Mouse (Mus musculus) intestine, postnatal 0 days (tissue): ENCODE data around the gene Chrne. TPM values are rescaled to one million over a fixed set of nuclear protein-coding genes. Genes with fewer than 3 reads are reported as not detected.

Source experiments
- ATAC-seq: fragments of 200-750 bp; cut with Nextera tagmentation; 2 replicates; pipeline ENCODE4 v1.8.0; 2017; ENCODE audit warnings: mild to moderate bottlenecking, moderate TSS enrichment, moderate library complexity
- H3K27ac ChIP-seq: fragments of 300-500 bp; sonication (generic); 2 replicates; pipeline ENCODE4 v1.5.1; 2014; ENCODE audit warnings: mild to moderate bottlenecking, low read depth, low read length, moderate library complexity
- H3K27me3 ChIP-seq: fragments of 300-500 bp; sonication (generic); replicated peaks from 2 replicates; pipeline ENCODE4 v1.6.1; 2014; ENCODE audit warnings: low read length, mixed read lengths; ENCODE audit not compliant: control insufficient read depth, insufficient read depth
- H3K36me3 ChIP-seq: fragments of 300-500 bp; sonication (generic); 2 replicates; pipeline ENCODE4 v1.6.1; 2014; ENCODE audit warnings: mild to moderate bottlenecking, moderate library complexity; ENCODE audit not compliant: control insufficient read depth, insufficient read depth
- H3K4me1 ChIP-seq: fragments of 300-500 bp; sonication (generic); replicated peaks from 2 replicates; pipeline ENCODE4 v1.6.1; 2014; ENCODE audit warnings: antibody characterized with exemption, low read length, mixed read lengths; ENCODE audit not compliant: control insufficient read depth, insufficient read depth
- H3K4me2 ChIP-seq: fragments of 300-500 bp; sonication (generic); replicated peaks from 2 replicates; pipeline ENCODE4 v1.6.1; 2014; ENCODE audit warnings: low read depth, mild to moderate bottlenecking, moderate library complexity
- H3K4me3 ChIP-seq: fragments of 300-500 bp; sonication (generic); 2 replicates; pipeline ENCODE4 v1.5.1; 2014; ENCODE audit warnings: low read depth, low read length
- H3K9ac ChIP-seq: fragments of 300-500 bp; sonication (generic); 2 replicates; pipeline ENCODE4 v1.6.1; 2014; ENCODE audit warnings: mild to moderate bottlenecking, low read depth, low read length
- H3K9me3 ChIP-seq: fragments of 300-500 bp; sonication (generic); 2 replicates; pipeline ENCODE4 v1.6.1; 2016; ENCODE audit warnings: mixed run types; ENCODE audit not compliant: control insufficient read depth
- CTCF ChIP-seq: sonication (generic); IDR thresholded peaks from 2 replicates; pipeline ENCODE4 v1.5.1; 2016; ENCODE audit warnings: low read depth, mild to moderate bottlenecking, control low read depth, antibody characterized with exemption, moderate library complexity
- WGBS: fragments of 180-500 bp; shearing (Covaris S2); extraction: QIAGEN DNeasy Blood & Tissue Kit; methylation state at CpG from one replicate; pipeline ENCODE4 v1.1.7; 2014; 5-methylcytosine and 5-hydroxymethylcytosine counted together
- polyA plus RNA-seq: library from polyadenylated mRNA; unstranded; fragments of >200 nt; fragmentation: Nextera tagmentation; extraction: Ambion mirVana; gene quantifications from 2 replicates; pipeline ENCODE4 v1.2.1, GENCODE M21; 2015

Gene Chrne
- polyA plus RNA-seq, 1 experiment from 2014 or later: 0.12 TPM

DNA sequence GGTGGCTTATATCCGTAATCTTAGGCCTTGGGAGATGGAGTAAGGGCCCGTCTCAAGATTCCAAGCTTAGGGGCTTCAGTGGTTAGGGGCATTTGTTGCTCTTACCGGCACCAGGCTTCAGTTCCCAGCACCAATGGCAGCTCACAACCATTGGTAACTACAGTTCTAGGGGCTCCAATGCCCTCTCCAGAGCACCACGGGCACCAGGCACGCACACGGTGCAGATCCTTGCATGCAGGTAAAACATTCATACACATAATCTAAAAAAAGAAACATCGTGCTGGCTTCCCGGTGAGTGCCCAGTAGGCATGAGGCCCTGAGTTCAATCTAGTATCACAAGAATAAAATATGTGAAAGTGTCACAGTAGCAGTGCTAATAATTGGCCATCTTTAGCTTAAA lies 44.1 kb upstream of the Chrne start:
- Histone ChIP-seq H3K27ac (no peak overlapping the region), H3K27me3 (no peaks in the 10 kb centered on the region), H3K4me2 (no peak overlapping the region), H3K4me3 (no peak overlapping the region), H3K9me3 (no peaks in the 10 kb centered on the region), H3K36me3 (peaks cover 42% of the 10 kb centered on the region), H3K4me1 (no peaks in the 10 kb centered on the region), H3K9ac (no peak overlapping the region)
- WGBS: 89% methylated on average over 8 of the region's 8 CpGs
- no peak for ATAC-seq
- no peak for TF ChIP-seq CTCF

DNA sequence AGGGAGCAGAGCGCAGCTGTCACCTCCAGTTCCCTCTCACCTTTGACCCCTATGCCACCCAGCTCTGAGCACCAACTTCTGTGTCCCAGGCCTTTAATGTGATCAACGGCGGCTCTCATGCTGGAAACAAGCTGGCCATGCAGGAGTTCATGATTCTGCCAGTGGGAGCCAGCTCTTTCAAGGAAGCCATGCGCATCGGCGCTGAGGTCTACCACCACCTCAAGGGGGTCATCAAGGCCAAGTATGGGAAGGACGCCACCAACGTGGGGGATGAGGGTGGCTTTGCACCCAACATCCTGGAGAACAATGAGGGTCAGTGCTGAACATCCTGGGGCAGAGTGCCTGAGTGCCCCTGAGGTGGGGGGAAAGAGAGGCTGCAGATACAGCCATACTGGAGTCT lies 41.6 kb upstream of the Chrne start:
- Histone ChIP-seq H3K9me3 (no peaks in the 10 kb centered on the region), H3K4me3 (no peak overlapping the region), H3K36me3 (peaks cover 34% of the 10 kb centered on the region), H3K4me1 (peaks cover 10% of the 10 kb centered on the region), H3K4me2 (no peak overlapping the region), H3K27ac (no peak overlapping the region), H3K27me3 (no peaks in the 10 kb centered on the region), H3K9ac (no peak overlapping the region)
- no peak for TF ChIP-seq CTCF
- 91% methylated on average over 8 of the region's 8 CpGs for WGBS
- no peak for ATAC-seq

DNA sequence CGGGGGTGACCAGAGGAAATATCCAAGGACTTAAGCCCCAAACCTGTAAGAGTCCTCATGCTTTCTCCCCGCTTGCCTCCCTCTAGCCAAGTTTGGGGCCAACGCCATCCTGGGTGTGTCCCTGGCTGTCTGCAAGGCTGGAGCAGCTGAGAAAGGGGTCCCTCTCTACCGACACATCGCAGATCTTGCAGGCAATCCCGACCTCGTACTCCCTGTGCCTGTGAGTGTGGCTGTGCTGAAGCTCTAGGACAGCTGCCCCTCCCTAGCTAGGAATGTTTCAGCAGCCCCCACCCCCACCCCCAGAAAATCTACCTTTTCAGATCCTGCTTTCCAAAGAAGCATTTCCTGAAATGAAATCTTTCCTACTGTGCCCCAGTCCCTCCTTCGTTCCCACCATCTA lies 39.9 kb upstream of the Chrne start:
- H3K27ac ChIP-seq: no peak overlapping the region
- H3K4me1 ChIP-seq: peaks cover 10% of the 10 kb centered on the region
- no peak for ATAC-seq
- peaks cover 20% of the 10 kb centered on the region for H3K36me3 ChIP-seq
- H3K9ac ChIP-seq: no peak overlapping the region
- no peak for TF ChIP-seq CTCF
- H3K4me2 ChIP-seq: no peak overlapping the region
- H3K27me3 ChIP-seq: no peaks in the 10 kb centered on the region
- no peak overlapping the region for H3K4me3 ChIP-seq
- no peaks in the 10 kb centered on the region for H3K9me3 ChIP-seq
- WGBS: 55% methylated on average over 8 of the region's 8 CpGs

DNA sequence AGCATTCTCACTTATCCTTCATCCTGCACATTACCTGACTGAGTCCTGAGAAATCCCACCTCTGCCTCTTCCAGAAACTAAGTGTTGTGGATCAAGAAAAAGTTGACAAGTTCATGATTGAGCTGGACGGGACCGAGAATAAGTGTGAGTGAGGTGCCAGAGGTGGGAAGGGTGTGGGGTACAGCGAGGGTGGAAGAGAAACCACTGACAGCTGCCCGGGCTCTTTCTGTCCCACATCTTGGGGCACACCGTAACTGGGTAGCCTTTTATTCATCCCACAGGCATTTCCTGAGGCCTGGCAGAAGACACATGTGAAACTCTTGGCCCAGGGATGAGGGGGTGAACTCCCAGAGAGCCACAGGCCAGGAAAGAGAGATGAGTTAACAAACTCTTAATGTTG lies 39.5 kb upstream of the Chrne start:
- H3K4me1 ChIP-seq: peaks cover 10% of the 10 kb centered on the region
- peaks cover 16% of the 10 kb centered on the region for H3K36me3 ChIP-seq
- ATAC-seq: no peak
- H3K9ac ChIP-seq: no peak overlapping the region
- TF ChIP-seq CTCF: no peak
- 86% methylated on average over 5 of the region's 5 CpGs for WGBS
- H3K9me3 ChIP-seq: no peaks in the 10 kb centered on the region
- H3K4me3 ChIP-seq: no peak overlapping the region
- H3K4me2 ChIP-seq: no peak overlapping the region
- no peaks in the 10 kb centered on the region for H3K27me3 ChIP-seq
- no peak overlapping the region for H3K27ac ChIP-seq

DNA sequence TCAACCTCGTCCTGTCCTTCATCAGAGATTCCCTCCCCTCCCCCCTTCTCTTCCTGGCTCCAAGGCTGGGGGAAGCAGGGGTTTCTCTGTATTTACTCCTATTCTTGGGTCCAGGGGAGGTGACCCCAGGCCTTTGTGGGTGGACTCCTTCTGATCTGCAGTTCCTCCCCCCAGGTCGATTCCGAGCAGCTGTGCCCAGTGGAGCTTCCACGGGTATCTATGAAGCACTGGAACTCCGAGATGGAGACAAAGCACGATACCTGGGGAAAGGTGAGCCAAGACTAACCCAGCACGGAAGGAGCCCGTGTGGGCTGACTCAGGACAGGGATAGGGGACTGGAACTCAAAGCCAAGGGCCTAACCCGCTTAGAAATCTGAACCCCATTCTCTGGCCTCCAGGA lies 39.0 kb upstream of the Chrne start:
- Histone ChIP-seq H3K4me3 (no peak overlapping the region), H3K36me3 (peaks cover 12% of the 10 kb centered on the region), H3K9ac (no peak overlapping the region), H3K9me3 (no peaks in the 10 kb centered on the region), H3K4me2 (no peak overlapping the region), H3K27ac (no peak overlapping the region), H3K4me1 (peaks cover 10% of the 10 kb centered on the region), H3K27me3 (no peaks in the 10 kb centered on the region)
- no peak for TF ChIP-seq CTCF
- ATAC-seq: no peak
- 67% methylated on average over 9 of the region's 9 CpGs for WGBS

DNA sequence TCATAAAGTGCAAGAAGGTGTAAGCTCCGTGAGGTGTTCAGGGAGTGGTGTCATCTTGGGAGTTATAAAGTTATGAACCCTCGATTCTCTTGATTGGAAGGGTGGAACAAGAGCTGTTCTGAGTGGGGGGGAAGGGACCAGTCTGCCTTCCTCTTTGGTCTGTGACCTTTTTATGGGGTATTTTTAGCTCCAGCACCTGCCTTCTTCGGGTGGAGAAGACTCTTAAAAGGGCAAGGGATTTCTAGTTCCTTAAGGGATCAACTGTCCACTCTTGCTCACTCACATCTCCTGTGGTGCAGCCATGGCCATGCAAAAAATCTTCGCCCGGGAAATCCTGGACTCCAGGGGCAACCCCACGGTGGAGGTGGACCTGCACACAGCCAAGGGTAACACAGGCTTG lies 38.6 kb upstream of the Chrne start:
- Histone ChIP-seq H3K36me3 (peaks cover 12% of the 10 kb centered on the region), H3K4me2 (no peak overlapping the region), H3K27me3 (no peaks in the 10 kb centered on the region), H3K4me3 (no peak overlapping the region), H3K4me1 (peaks cover 10% of the 10 kb centered on the region), H3K9ac (no peak overlapping the region), H3K27ac (no peak overlapping the region), H3K9me3 (no peaks in the 10 kb centered on the region)
- WGBS: 36% methylated on average over 6 of the region's 6 CpGs
- ATAC-seq: no peak
- no peak for TF ChIP-seq CTCF

DNA sequence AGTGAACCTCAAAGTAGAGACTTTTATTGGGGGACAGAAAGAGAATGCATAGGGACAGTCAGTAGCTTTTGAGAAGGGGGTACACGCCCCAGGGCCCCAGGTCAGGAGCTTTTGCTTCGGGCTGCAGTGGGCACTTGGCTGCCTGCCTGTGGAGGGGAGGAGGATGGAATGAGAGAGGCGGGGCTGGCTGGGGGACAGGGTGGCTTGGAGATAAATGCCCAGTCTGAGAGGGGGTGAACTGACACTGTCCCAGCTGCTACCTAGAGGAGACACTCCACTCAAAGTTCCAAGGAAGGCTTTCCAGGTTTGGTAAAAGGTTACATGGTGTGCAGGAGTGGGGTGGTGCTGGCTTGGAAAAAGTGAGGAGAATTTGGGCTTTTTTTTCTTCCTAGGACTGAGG lies 37.9 kb upstream of the Chrne start, which contains the start of gene Eno3:
Eno3 (plus strand) TSS at position 239 of the 400 bp plus-strand sequence.
- H3K4me2 ChIP-seq: peak within 1 kb of the TSS; percentile 91
- TF ChIP-seq CTCF: no peak
- peak within 1 kb of the TSS; percentile 99 for H3K27ac ChIP-seq
- no peaks in the 10 kb centered on the region for H3K9me3 ChIP-seq
- peak within 1 kb of the TSS; percentile 45 for H3K9ac ChIP-seq
- H3K36me3 ChIP-seq: peaks cover 12% of the 10 kb centered on the region
- WGBS: 32% methylated on average over 3 of the region's 3 CpGs
- peak within 1 kb of the TSS; percentile 100 for H3K4me3 ChIP-seq
- H3K27me3 ChIP-seq: no peaks in the 10 kb centered on the region
- no peak for ATAC-seq
- peaks cover 10% of the 10 kb centered on the region for H3K4me1 ChIP-seq
